Mouse (Mus musculus): ENCODE measurements around the gene Atp11a. TPM values are rescaled to one million over a fixed set of nuclear protein-coding genes. Genes with fewer than 3 reads are reported as not detected.

Atp11a gene
- polyA plus RNA-seq, 1 experiment from 2014 or later: 45.4 TPM

GRCm38 (mm10) chr8:12905122-12905521, 148.3 kb downstream of the Atp11a start:
- peak overlapping the region; percentile 77 for H3K27ac ChIP-seq (ENCODE audit: low read length)
- H3K4me1 ChIP-seq (ENCODE audit: insufficient read depth, low read depth, low read length): peaks cover 4% of the 10 kb centered on the region; the same call in 1 of the 2 replicates
- H3K9me3 ChIP-seq (ENCODE audit: low read length): no peaks in the 10 kb centered on the region
- TF ChIP-seq CTCF (IDR thresholded peaks at IDR 0.05): no peak
- no peak for TF ChIP-seq EP300 (IDR thresholded peaks at IDR 0.05)
- H3K36me3 ChIP-seq (ENCODE audit: insufficient read depth, low read length): no peaks in the 10 kb centered on the region
- no peak for DNase-seq (ENCODE audit: low spot score)
- H3K27me3 ChIP-seq (replicated peaks; ENCODE audit: insufficient read depth, low read length): no peaks in the 10 kb centered on the region
- H3K4me3 ChIP-seq (ENCODE audit: low read depth, low read length): no peak overlapping the region
- 63% methylated on average over 5 of the region's 5 CpGs for WGBS
- H3K4me2 ChIP-seq (replicated peaks; ENCODE audit: low read depth, low read length): no peak overlapping the region
- peak; percentile 45 for ATAC-seq
- H3K9ac ChIP-seq (replicated peaks; ENCODE audit: low read depth): no peak overlapping the region

DNA sequence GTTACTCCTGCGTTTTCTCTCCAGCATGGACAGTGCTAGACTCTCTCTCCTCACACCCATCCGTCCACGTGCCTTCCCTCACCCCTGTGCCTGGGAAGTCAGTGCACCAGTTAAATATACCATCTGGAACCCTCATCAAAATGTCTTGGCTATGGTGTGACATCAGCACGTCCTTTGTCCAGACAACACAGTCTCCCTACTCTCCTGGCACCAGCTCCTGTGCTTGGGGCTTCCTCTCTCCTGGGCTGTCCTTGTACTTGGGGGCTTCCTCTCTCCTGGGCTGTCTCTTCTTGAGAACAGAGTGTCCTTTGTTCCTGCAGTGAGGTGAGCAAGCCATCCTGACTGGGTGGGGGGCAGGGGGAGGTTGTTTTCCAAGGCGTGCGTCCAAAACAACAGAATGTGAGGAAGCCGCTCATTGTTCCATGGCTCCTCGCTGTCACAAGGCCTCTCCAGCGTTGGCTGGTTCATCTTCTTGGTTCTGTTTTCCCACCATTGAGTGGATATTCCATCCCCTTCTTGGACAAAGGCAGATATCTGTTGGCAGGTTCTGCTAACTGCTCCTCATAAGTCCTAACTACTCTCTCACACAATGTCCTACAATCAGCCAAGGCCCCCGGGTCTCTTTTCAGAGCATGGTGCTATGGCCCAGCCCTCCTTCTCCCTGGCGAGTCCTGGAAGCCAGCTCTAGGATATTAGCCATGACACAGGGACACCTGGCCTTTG, 148.9 kb downstream of the Atp11a start:
- no peak overlapping the region for H3K4me2 ChIP-seq (replicated peaks; ENCODE audit: low read depth, low read length)
- DNase-seq (ENCODE audit: low spot score) (peak; percentile 79), ATAC-seq (peak; percentile 92)
- TF ChIP-seq CTCF (IDR thresholded peaks at IDR 0.05) (no peak), EP300 (IDR thresholded peaks at IDR 0.05) (peak; percentile 98)
- no peak overlapping the region for H3K9ac ChIP-seq (replicated peaks; ENCODE audit: low read depth)
- 61% methylated on average over 11 of the region's 11 CpGs for WGBS
- peak overlapping the region; percentile 77 for H3K27ac ChIP-seq (ENCODE audit: low read length)
- H3K36me3 ChIP-seq (ENCODE audit: insufficient read depth, low read length): no peaks in the 10 kb centered on the region
- no peaks in the 10 kb centered on the region for H3K27me3 ChIP-seq (replicated peaks; ENCODE audit: insufficient read depth, low read length)
- H3K9me3 ChIP-seq (ENCODE audit: low read length): no peaks in the 10 kb centered on the region
- H3K4me3 ChIP-seq (ENCODE audit: low read depth, low read length): no peak overlapping the region
- H3K4me1 ChIP-seq (ENCODE audit: insufficient read depth, low read depth, low read length): peaks cover 4% of the 10 kb centered on the region; the same call in 1 of the 2 replicates

GRCm38 (mm10) chr8:12906597-12906996, 149.8 kb downstream of the Atp11a start:
- Histone ChIP-seq H3K36me3 (ENCODE audit: insufficient read depth, low read length) (no peaks in the 10 kb centered on the region), H3K9ac (replicated peaks; ENCODE audit: low read depth) (no peak overlapping the region), H3K27me3 (replicated peaks; ENCODE audit: insufficient read depth, low read length) (no peaks in the 10 kb centered on the region), H3K4me3 (ENCODE audit: low read depth, low read length) (no peak overlapping the region), H3K4me1 (ENCODE audit: insufficient read depth, low read depth, low read length) (peaks cover 4% of the 10 kb centered on the region; the same call in 1 of the 2 replicates), H3K27ac (ENCODE audit: low read length) (peak overlapping the region; percentile 69), H3K9me3 (ENCODE audit: low read length) (no peaks in the 10 kb centered on the region), H3K4me2 (replicated peaks; ENCODE audit: low read depth, low read length) (no peak overlapping the region)
- TF ChIP-seq EP300 (IDR thresholded peaks at IDR 0.05) (no peak), CTCF (IDR thresholded peaks at IDR 0.05) (no peak)
- 80% methylated on average over 5 of the region's 5 CpGs for WGBS
- ATAC-seq (no peak), DNase-seq (ENCODE audit: low spot score) (no peak)

DNA sequence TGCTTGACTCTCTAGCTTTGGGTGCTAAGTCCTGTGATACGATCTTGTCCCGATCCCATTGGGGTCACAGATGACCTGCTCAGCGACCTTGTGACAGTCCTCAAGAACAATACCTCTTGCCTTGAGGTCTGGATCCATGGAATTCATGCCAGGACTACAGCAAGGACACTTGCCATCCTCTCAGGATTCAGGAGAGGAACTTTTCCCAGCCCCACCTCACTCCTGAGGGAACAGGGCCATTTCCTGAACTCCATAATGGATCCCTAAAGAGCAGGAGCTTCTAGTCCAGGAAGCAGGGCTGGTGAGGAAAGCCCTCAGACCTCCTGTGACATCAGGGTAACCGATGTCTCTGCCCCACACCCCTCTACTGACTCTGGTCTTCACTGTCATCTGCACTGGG, 150.9 kb downstream of the Atp11a start:
- peaks cover 4% of the 10 kb centered on the region; the same call in 1 of the 2 replicates for H3K4me1 ChIP-seq (ENCODE audit: insufficient read depth, low read depth, low read length)
- H3K9me3 ChIP-seq (ENCODE audit: low read length): no peaks in the 10 kb centered on the region
- 73% methylated on average over 4 of the region's 4 CpGs for WGBS
- TF ChIP-seq EP300 (IDR thresholded peaks at IDR 0.05) (no peak), CTCF (IDR thresholded peaks at IDR 0.05) (no peak)
- H3K27ac ChIP-seq (ENCODE audit: low read length): no peak overlapping the region
- H3K4me3 ChIP-seq (ENCODE audit: low read depth, low read length): no peak overlapping the region
- no peaks in the 10 kb centered on the region for H3K27me3 ChIP-seq (replicated peaks; ENCODE audit: insufficient read depth, low read length)
- no peak for DNase-seq (ENCODE audit: low spot score)
- ATAC-seq: no peak
- no peak overlapping the region for H3K4me2 ChIP-seq (replicated peaks; ENCODE audit: low read depth, low read length)
- H3K9ac ChIP-seq (replicated peaks; ENCODE audit: low read depth): no peak overlapping the region
- H3K36me3 ChIP-seq (ENCODE audit: insufficient read depth, low read length): no peaks in the 10 kb centered on the region

GRCm38 (mm10) chr8:12912011-12912410, 155.2 kb downstream of the Atp11a start:
- H3K9ac ChIP-seq (replicated peaks; ENCODE audit: low read depth): no peak overlapping the region
- no peaks in the 10 kb centered on the region for H3K27me3 ChIP-seq (replicated peaks; ENCODE audit: insufficient read depth, low read length)
- no peak overlapping the region for H3K4me3 ChIP-seq (ENCODE audit: low read depth, low read length)
- WGBS: 34% methylated on average over 5 of the region's 5 CpGs
- no peak overlapping the region for H3K27ac ChIP-seq (ENCODE audit: low read length)
- TF ChIP-seq EP300 (IDR thresholded peaks at IDR 0.05): no peak
- TF ChIP-seq CTCF (IDR thresholded peaks at IDR 0.05): no peak
- no peak overlapping the region for H3K4me2 ChIP-seq (replicated peaks; ENCODE audit: low read depth, low read length)
- H3K36me3 ChIP-seq (ENCODE audit: insufficient read depth, low read length): no peaks in the 10 kb centered on the region
- ATAC-seq (peak; percentile 34; the same call in 1 of the 2 replicates), DNase-seq (ENCODE audit: low spot score) (no peak)
- H3K4me1 ChIP-seq (ENCODE audit: insufficient read depth, low read depth, low read length): no peaks in the 10 kb centered on the region
- no peaks in the 10 kb centered on the region for H3K9me3 ChIP-seq (ENCODE audit: low read length)

- Histone ChIP-seq H3K4me1 (ENCODE audit: insufficient read depth, low read depth, low read length) (no peaks in the 10 kb centered on the region), H3K36me3 (ENCODE audit: insufficient read depth, low read length) (no peaks in the 10 kb centered on the region), H3K4me2 (replicated peaks; ENCODE audit: low read depth, low read length) (peak overlapping the region; percentile 65), H3K27ac (ENCODE audit: low read length) (no peak overlapping the region), H3K9me3 (ENCODE audit: low read length) (no peaks in the 10 kb centered on the region), H3K27me3 (replicated peaks; ENCODE audit: insufficient read depth, low read length) (no peaks in the 10 kb centered on the region), H3K9ac (replicated peaks; ENCODE audit: low read depth) (0 out of 2 replicates have a peak overlapping the region, but pooled peaks have one; percentile 19), H3K4me3 (ENCODE audit: low read depth, low read length) (peak overlapping the region; percentile 32)
- TF ChIP-seq EP300 (IDR thresholded peaks at IDR 0.05) (no peak), CTCF (IDR thresholded peaks at IDR 0.05) (no peak)
- 14% methylated on average over 42 of the region's 42 CpGs for WGBS
- DNase-seq (ENCODE audit: low spot score) (no peak), ATAC-seq (peak; percentile 32; the same call in 1 of the 2 replicates)
Observed at GRCm38 (mm10) chr8:12915187-12916006, 158.6 kb downstream of the Atp11a start.

Data from lung, postnatal 0 days (tissue).